Mouse (Mus musculus) spleen, adult 12 weeks (tissue): ENCODE results near the gene Kif3b.

ENCODE experiments used
- DNase-seq: peaks from one replicate; pipeline ENCODE4 v3.0.0; 2022; ENCODE audit warnings: low spot score

Kif3b gene

DNA sequence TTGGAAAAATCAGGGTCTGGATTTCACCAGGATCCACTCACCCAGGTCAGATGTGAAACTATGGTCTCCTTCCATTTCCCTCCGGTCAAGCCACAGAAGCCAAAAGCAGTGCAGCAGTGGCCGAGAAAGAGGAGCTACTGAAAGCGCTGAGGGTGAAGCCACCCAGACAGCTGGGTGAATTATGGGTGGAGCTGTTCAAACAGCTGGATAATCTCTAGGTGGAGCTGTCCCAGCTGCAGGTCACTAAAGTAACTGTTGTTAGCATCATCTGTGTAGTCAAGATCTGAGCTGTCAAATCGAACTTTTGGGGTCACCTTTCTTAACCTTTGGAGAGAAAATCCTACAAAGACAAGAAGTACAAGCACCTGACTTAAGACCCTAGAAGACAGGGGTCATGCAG lies 7.2 kb downstream of the Kif3b start:
- no peak for DNase-seq

DNA sequence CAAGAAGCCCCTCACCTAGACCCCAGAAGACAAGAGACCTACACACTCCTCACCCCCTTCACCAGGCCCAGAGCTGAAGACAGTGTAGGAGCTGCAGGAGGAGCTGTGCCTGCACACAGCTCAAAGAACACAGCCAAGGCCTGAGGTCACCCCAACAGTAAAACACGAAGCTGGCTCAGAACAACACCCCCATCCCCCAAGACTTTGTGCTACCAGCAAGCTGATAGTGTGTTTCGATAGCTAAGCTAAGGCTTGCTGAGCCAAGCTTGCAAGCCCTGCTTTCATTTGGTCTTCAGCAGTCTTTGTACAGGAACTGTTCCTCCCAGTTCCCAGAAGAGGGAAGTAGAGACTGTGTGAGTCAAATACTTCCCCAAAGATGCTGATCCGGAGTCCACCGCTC lies 7.7 kb downstream of the Kif3b start:
- DNase-seq = no peak

GRCm38 (mm10) chr2:153301123-153301522 lies 9.9 kb downstream of the Kif3b start:
- DNase-seq = no peak

DNA sequence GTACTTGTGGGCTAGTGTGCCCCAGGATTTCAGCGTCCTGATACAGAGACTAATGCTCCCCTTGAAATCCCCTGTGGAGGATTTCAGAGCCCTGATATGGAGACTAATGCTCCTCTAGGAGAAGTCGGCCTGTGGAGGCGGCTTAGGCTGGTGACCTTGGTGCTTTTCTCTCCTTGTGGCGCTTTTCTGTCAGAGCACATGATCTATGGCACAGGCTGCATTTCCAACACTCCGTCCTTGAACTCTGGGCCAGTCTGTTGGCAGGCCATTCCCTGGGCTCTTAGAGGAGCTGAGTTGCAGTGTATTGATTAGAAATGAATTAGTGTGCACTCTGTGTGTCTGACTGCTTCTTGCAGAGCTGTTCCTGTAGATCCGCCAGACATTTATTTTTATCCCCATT lies 14.0 kb downstream of the Kif3b start:
- DNase-seq = no peak

- no peak for DNase-seq
Measured at GRCm38 (mm10) chr2:153308586-153308985, 17.4 kb downstream of the Kif3b start.

GRCm38 (mm10) chr2:153309106-153309505 lies 17.9 kb downstream of the Kif3b start:
- DNase-seq = no peak

DNA sequence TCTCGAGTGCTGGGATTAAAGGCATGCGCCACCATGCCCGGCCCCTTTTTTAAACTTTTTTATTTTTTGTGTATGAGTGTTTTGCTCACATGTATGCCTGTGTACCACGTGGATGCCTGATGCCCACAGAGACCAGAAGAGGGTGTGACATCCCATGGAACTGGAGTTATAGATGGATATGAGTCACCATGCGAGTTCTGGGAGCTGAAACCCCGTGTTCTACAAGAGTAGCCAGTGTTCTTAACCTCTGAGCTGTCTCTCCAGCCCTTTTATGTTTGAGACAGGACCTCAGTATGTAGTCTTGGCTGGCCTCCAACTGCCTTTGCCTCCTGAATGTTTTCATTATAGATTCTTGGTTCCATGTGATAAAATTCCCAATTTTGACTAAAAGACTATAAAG lies 19.0 kb downstream of the Kif3b start:
- DNase-seq = no peak

DNA sequence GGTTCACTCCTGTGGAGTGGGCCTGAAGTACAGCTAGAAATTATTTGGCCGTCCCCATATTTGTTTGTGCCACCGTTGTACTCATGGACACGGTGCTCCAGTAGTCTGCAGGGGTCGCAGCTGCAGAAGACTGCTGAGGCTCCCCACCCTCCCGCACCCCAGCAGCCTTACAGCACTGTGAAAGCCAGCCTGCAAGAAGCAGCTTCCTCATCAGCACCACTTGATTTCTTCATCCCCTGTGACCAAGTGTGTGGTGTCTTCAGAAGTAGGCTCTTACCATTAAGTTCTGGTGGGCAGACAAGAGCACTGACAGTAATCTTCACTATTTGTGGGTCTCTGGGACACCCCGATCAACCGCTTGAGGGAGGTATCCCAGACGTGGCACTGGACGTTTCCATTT lies 21.7 kb downstream of the Kif3b start:
- no peak for DNase-seq

- DNase-seq = no peak
Measured at GRCm38 (mm10) chr2:153318408-153318807, 27.2 kb downstream of the Kif3b start.

GRCm38 (mm10) chr2:153319036-153319643 lies 27.9 kb downstream of the Kif3b start:
- no peak for DNase-seq

DNA sequence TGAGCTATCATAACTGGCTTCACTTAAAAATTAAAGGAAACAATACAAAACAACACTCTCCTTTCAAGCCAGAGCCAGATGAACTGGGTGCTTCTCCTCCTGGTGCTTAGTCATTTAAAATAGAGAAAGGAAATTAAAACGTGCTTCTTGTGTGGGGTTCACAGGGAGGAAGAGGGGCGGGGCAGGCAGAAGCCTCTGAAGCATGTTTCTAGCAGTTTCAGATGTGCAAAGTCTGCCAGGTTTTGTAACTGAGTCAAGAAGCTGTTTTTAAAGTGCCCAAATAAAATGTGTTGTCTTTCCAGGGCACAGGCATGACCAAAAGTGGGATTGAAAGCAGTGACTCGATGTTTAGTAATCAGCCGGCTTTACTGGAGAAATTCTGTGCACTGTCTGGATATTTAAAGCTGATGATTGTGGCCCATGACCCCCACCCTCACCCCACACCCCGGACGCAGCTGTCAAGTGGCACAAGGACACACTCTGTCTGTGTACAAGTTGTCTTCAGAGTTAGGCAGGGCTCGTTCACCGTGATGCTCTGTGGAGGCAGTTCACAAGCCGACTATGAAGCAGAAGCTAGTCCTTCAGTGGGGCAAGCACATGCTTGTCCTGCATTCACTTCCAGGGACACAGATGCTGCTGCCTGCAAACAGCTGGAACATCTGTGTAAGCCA lies 34.6 kb downstream of the Kif3b start:
- DNase-seq = no peak

DNA sequence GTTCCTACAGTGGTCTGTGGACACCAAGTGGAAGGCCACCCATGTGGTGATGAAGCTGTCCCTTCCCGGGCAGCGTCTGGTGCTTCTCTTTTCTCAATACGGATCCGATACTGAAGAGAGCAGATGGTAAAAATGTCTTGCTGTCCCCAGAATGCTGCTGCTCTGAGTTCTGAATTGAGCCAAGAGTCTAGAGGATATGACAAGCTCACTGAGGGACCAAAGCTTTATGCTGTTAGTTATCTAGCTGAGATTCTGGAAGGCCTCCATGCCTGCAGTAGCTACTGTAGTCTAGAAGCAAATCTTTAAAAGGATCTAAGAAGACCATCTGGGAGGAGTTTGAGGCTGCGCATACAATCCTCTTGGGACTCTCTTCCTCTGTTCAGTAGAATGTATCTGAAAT lies 41.1 kb downstream of the Kif3b start:
- no peak for DNase-seq

DNA sequence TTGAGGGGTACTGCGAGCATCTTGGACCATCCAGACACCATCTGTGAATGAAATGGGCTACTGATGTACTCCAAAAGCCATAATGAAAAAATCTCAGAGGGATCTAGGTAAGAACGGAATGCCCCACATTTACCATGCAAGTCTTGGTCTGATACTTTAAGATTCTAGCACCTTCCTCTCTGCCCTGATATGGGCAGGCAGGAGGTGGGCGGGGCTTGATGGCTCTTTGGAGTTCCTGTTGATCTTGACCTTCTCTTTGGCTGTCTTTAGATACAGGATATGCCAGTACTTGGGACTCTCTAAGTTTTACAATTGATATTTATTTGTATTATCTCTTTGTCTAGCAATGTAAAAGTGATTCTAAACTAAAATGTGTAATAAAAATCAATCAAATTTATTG lies 41.8 kb downstream of the Kif3b start:
- DNase-seq = no peak

DNA sequence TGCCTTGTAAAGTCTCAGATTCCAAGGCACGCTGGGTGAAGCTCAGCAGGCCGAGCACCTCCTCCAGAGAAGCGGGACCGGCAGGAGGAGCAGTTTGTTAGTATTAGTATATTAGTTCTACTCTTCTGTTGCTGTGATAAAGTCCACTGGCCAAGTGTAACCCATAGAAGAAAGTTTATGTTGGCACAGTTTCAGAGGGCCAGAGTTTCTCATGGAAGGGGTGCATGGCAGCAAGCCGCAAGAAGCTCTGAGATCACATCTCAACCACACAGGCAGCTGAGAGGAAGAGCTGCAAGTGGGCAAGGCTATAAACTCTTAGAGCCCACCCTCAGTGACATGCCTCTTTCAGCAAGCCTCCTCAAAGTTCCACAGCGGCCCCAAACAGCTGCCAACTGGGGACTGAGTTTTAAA lies 42.6 kb downstream of the Kif3b start:
- DNase-seq = no peak

DNA sequence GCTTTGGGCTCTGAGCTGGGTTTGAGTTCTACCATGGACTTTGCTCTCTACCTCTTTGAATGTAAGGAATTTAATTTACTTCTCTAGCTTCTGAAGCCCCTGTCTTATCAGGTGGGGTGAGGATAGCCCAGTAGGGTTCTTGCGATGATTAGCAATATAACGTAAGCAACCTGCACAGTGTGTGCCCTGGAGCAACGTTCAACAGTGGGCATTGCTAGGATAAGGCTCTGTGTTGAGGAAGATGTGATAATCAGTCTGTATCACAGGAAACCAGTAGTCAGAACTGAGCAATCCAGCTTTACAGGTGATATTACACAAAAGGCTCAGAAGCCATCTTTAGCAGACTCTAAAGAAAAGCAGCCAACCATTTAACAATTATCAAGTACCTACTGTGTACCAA lies 43.1 kb downstream of the Kif3b start:
- no peak for DNase-seq

DNA sequence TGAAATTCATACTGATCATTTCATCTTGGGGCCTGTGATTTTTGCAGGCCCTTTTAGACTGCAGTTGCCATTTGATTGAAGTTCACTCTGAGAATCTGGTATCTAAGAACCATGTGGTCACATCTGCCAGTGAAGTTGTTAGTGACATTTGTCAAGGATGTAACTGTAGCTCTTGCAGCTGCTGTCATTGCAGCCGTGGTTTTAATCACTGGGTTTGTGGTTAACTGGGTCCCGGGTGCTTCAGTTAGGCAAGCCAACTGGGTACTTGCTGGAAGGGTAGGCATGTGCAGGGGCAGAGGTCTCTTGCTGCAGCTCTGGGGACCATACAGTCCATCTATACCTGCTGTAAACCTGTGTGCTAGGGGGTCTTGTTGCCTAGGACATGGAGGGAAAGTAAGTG lies 44.9 kb downstream of the Kif3b start:
- no peak for DNase-seq

DNA sequence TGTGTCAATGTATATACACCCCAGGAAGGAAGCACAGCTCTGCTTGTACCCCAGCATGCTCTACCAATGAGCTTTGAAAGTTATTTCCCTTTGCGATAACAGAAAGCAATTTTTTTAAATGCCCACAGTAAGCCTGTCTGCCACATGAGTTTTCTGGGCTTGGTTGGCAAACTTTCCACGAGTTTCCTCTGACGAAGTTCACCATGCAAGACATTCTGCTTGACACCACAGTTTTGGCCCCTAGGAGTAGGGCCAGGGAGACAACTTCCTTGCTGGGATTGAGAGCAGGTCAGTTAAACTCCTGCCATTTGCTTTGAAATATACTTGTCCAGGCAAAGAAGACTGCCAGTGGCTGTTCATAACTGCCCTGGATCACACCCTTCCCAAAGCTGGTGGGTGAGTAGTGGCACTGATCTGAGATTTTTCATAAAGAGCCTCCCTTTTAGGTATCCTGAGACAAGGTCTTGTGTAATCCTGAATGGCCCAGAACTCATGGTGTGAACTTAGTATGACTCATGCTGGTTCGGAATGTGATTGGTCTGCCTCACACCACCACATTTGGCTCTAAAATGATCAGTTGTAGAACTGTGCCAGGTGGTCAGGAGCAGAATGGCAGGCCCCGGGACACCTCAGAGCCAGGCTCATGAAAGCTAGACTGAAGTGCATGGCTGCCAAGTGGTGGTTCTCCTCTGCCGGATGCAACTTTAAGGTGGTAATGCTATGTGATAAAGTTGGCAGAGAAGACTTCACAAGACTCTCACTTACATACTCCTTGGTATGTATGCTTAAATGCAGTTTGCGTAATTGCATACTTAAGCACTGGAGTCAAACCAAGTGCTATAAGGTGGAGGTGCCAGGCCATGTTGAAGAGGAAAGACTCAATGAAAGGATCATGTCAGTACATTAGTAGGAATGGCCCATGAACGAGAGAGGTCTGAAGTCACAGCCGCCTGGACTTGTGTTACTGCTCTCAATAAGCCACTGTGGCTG lies 47.4 kb downstream of the Kif3b start:
- DNase-seq = no peak

DNA sequence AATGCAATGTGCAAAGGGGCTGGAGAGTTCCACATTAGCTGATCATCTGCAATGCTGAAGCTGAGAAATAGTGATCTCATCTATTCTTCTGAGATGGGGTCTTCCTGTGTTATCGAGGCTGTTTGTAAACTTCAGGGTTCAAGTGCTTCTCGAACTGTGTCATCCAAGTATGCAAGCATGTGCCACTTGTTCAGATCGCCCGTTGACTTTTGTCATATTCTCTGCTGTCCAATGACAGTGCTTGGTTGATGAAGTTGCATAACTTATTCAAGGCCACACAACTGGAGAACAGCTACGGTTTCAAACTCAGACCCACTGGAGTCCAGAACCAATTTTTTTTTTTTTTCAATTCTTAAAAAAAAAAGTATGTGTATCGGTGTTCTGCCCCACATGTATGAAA lies 51.0 kb downstream of the Kif3b start:
- DNase-seq = no peak

DNA sequence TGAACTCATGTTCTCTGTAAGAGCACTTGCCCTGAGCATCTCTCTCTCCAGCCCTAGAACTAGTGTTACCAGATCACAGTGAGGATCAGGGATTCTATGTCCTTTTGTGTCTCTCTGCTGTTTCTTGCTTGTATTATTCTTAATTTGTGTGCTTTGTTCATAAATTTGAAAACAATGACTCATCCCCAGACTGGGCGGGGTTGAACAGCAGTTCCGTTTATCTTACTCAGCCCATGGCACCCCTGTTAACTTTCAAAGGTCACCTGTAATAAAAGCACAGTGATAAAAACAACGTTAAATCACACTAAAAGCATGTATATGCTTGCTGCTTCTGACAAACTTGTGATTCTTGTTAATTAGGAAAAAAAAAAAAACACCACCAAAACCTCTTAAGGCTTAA lies 51.4 kb downstream of the Kif3b start:
- no peak for DNase-seq

GRCm38 (mm10) chr2:153343191-153343590 lies 52.0 kb downstream of the Kif3b start:
- DNase-seq = no peak

DNA sequence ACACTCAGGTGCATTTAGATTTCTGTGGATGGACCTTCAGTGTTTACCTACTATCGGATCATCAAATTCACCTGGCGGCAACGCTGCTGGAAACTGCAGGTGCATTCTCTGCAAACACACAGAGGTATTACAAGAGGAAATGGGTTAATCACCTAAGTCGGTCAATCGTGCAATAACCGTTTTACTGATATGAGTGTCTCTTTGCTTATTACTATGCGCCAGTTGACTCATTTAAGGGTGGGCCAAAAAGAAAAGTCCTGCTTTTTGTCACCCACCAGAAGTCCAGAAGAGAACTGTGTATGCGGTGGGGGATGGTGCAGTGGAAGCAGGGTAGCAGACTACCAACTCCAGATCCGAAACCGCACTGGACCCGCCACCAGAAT lies 53.8 kb downstream of the Kif3b start:
- DNase-seq = no peak

DNA sequence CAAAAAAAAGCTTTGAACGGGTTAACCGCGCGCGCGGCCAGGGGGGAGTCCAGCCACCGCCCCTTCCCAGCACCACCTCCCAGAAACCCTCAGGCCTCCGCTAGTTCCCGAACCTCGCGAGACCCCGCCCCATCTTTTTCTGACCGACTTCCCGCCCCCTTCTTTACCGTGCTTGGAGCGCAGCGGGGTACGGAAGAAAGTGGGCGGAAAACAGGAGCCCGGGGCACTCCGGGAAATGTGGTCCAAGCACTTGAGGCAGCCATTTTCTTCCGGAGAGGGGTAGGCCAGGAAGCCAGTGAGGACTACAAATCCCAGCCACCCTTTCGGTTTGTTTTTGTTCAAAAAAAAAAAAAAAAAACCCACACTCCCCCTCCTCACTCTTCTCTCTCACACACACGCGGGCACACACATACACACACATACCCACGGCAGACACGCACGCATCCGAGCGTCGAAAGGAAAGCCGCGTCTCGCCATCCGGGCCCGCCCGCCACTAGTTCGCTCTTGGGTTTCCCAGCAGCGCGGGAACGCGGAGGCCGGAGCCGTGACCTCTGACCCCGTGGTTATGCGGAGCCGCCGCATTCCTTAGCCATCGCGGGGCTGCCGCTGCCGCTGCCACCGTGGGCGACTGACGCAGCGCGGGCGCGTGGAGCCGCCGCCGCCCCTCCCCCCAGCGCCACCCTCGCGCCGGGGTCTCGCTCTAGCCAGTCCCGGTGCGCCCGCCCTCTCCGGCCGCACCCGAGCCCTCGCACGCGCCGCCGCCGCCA lies 54.4 kb downstream of the Kif3b start, which contains the start of gene Asxl1:
Gene Asxl1, plus strand, starts transcription at position 376 of the 767 bp plus-strand sequence.
- DNase-seq = peak; percentile 82
